Comparison of ENCODE assay signal across 10 mouse cellular contexts in genomic region chr11:74751352-74752066, GRCm38 (mm10). TPM values are rescaled to one million over a fixed set of nuclear protein-coding genes. Genes with fewer than 3 reads are reported as not detected.
DNase-seq lines count a peak whose midpoint lies in the region; ATAC-seq and TF ChIP-seq lines count a peak whose summit lies in the region.
"Had no signal": no experiment of that assay in that cellular context is flagged by ENCODE, and none has a peak within 500 bp of the region (broad histone marks: within the 10 kb centered on the region; RNA-seq: fewer than 3 reads in every experiment).

No protein-coding gene starts in this region.

- H3K4me1 ChIP-seq in cortical plate, adult 2 months (ENCODE audit: control insufficient read depth, insufficient read depth, low read length) = no peaks in the 10 kb centered on the region
- H3K4me1 ChIP-seq in hindbrain, embryonic 14.5 days (replicated peaks; ENCODE audit: control insufficient read depth, insufficient read depth, low read length) = no peaks in the 10 kb centered on the region
- no peaks in the 10 kb centered on the region for H3K4me1 ChIP-seq in midbrain, embryonic 11.5 days (ENCODE audit: control insufficient read depth, insufficient read depth, low read length)
- H3K4me1 ChIP-seq in liver, embryonic 11.5 days (replicated peaks; ENCODE audit: control insufficient read depth, insufficient read depth, low read length) = no peaks in the 10 kb centered on the region

- peak; percentile 71; the same call in 1 of the 2 replicates for ATAC-seq in hindbrain, embryonic 14.5 days (ENCODE audit: low FRiP score)
- 0 out of 2 replicates have a peak, but pooled peaks have one; percentile 44 for ATAC-seq in midbrain, embryonic 11.5 days (ENCODE audit: low FRiP score)
- no peak for ATAC-seq in liver, embryonic 11.5 days (replicated peaks; ENCODE audit: low FRiP score)

- no peaks in the 10 kb centered on the region for H3K36me3 ChIP-seq in hindbrain, embryonic 14.5 days (replicated peaks; ENCODE audit: control insufficient read depth, insufficient read depth)
- H3K36me3 ChIP-seq in midbrain, embryonic 11.5 days (ENCODE audit: control insufficient read depth, insufficient read depth, low read length) = no peaks in the 10 kb centered on the region
- no peaks in the 10 kb centered on the region for H3K36me3 ChIP-seq in liver, embryonic 11.5 days (ENCODE audit: control insufficient read depth, insufficient read depth, low read length)

- H3K27me3 ChIP-seq in hindbrain, embryonic 14.5 days (ENCODE audit: control insufficient read depth, insufficient read depth, low read length) = no peaks in the 10 kb centered on the region
- H3K27me3 ChIP-seq in midbrain, embryonic 11.5 days (ENCODE audit: control insufficient read depth, insufficient read depth, low read length) = no peaks in the 10 kb centered on the region
- H3K27me3 ChIP-seq in liver, embryonic 11.5 days (replicated peaks; ENCODE audit: control insufficient read depth, insufficient read depth, low read length) = no peaks in the 10 kb centered on the region

- peak overlapping the region; percentile 69; the same call in 1 of the 2 replicates for H3K27ac ChIP-seq in cortical plate, adult 2 months (ENCODE audit: insufficient read depth, low read length)
- peak overlapping the region; percentile 59 for H3K27ac ChIP-seq in hindbrain, embryonic 14.5 days
- H3K27ac ChIP-seq in midbrain, embryonic 11.5 days (ENCODE audit: low read depth, low read length) = no peak overlapping the region
- no peak overlapping the region for H3K27ac ChIP-seq in liver, embryonic 11.5 days (ENCODE audit: low read depth, low read length)

- 39% methylated on average over 9 of the region's 9 CpGs for whole genome bisulfite sequencing in hindbrain, embryonic 14.5 days
- 45% methylated on average over 9 of the region's 9 CpGs for WGBS in midbrain, embryonic 11.5 days
- 72% methylated on average over 9 of the region's 9 CpGs for WGBS in liver, embryonic 11.5 days

- no peak for TF ChIP-seq POLR2A in cortical plate, adult 2 months (IDR thresholded peaks at IDR 0.05; ENCODE audit: extremely low read depth, insufficient read depth, low read length)

- no peaks in the 10 kb centered on the region for H3K9me3 ChIP-seq in hindbrain, embryonic 14.5 days (ENCODE audit: control insufficient read depth, low read length)
- H3K9me3 ChIP-seq in midbrain, embryonic 11.5 days (ENCODE audit: control insufficient read depth, low read length) = no peaks in the 10 kb centered on the region
- no peaks in the 10 kb centered on the region for H3K9me3 ChIP-seq in liver, embryonic 11.5 days (ENCODE audit: control insufficient read depth, low read length)

- H3K4me3 ChIP-seq in cortical plate, adult 2 months (ENCODE audit: insufficient read depth, low read length) = no peak overlapping the region
- H3K4me3 ChIP-seq in hindbrain, embryonic 14.5 days (replicated peaks; ENCODE audit: low read length) = no peak overlapping the region
- no peak overlapping the region for H3K4me3 ChIP-seq in midbrain, embryonic 11.5 days (ENCODE audit: low read depth, low read length)
- no peak overlapping the region for H3K4me3 ChIP-seq in liver, embryonic 11.5 days (ENCODE audit: low read depth, low read length)
- H3K4me3 ChIP-seq: myocyte had no signal

- H3K9ac ChIP-seq in hindbrain, embryonic 14.5 days = peak overlapping the region; percentile 24; the same call in 1 of the 2 replicates
- no peak overlapping the region for H3K9ac ChIP-seq in midbrain, embryonic 11.5 days (ENCODE audit: low read length)
- no peak overlapping the region for H3K9ac ChIP-seq in liver, embryonic 11.5 days (ENCODE audit: low read depth, low read length)

- TF ChIP-seq CTCF in cortical plate, adult 2 months (IDR thresholded peaks at IDR 0.05; ENCODE audit: extremely low read depth, insufficient read depth, low read length) = no peak

- H3K4me2 ChIP-seq in hindbrain, embryonic 14.5 days (replicated peaks) = no peak overlapping the region
- H3K4me2 ChIP-seq in midbrain, embryonic 11.5 days = no peak overlapping the region
- no peak overlapping the region for H3K4me2 ChIP-seq in liver, embryonic 11.5 days

- DNase-seq in brain, adult 2 months (ENCODE audit: low read depth, low spot score) = peak; percentile 82
- no peak for DNase-seq in hindbrain, embryonic 14.5 days (ENCODE audit: low spot score)
- no peak for DNase-seq in midbrain, embryonic 11.5 days (ENCODE audit: low spot score, missing footprints)
- DNase-seq in lung, postnatal 10 days = no peak
- no peak for DNase-seq in liver, embryonic 11.5 days (ENCODE audit: low spot score)
- no peak for DNase-seq in adrenal gland, postnatal 10 days
- DNase-seq: gastrocnemius, postnatal 10 days; lung, adult 2 months had no signal

RNA-seq across cellular contexts. Expression of gene Mettl16, which starts 19.1 kb away (rescaled TPM):
- 14.4 and 15.1 TPM in 2 replicates for polyA plus RNA-seq in cortical plate, adult 2 months (2012; rRNA removed)
- 35.2 and 36.8 TPM in 2 replicates for polyA plus RNA-seq in hindbrain, embryonic 14.5 days (2014; fragmentation: Nextera tagmentation; extraction: Ambion mirVana)
- polyA plus RNA-seq in midbrain, embryonic 11.5 days (2014; fragmentation: Nextera tagmentation; extraction: Ambion mirVana) = 48.5 and 51.8 TPM in 2 replicates
- polyA plus RNA-seq in liver, embryonic 11.5 days (2014; fragmentation: Nextera tagmentation; extraction: Ambion mirVana) = 57.7 and 63.0 TPM in 2 replicates
- total RNA-seq in adrenal gland, postnatal 10 days (2021) = 10 to 100 TPM; 19.3 to 21.3 TPM

RNA-seq across cellular contexts. Expression of gene Pafah1b1, which starts 27.0 kb away (rescaled TPM):
- 177 and 180 TPM in 2 replicates for polyA plus RNA-seq in cortical plate, adult 2 months (2012; rRNA removed)
- 110 and 111 TPM in 2 replicates for polyA plus RNA-seq in hindbrain, embryonic 14.5 days (2014; fragmentation: Nextera tagmentation; extraction: Ambion mirVana)
- 103 and 112 TPM in 2 replicates for polyA plus RNA-seq in midbrain, embryonic 11.5 days (2014; fragmentation: Nextera tagmentation; extraction: Ambion mirVana)
- 59.3 and 69.4 TPM in 2 replicates for polyA plus RNA-seq in liver, embryonic 11.5 days (2014; fragmentation: Nextera tagmentation; extraction: Ambion mirVana)
- 100 to 1,000 TPM; 145 to 154 TPM for total RNA-seq in adrenal gland, postnatal 10 days (2021)

Comparison
In these comparisons a context has a peak if more than half of its experiments do, and no peak if none do; other contexts are left out.
1. H3K27ac ChIP-seq: peak in cortical plate, adult 2 months (single experiment) and hindbrain, embryonic 14.5 days (single experiment); none in midbrain, embryonic 11.5 days (single experiment) and liver, embryonic 11.5 days (single experiment).